Comparison of ENCODE assay signal across 34 mouse cellular contexts in genomic region chr9:43575659-43576058, GRCm38 (mm10).
"Had no signal": no experiment of that assay in that cellular context is flagged by ENCODE, and none has a peak within 500 bp of the region (broad histone marks: within the 10 kb centered on the region; RNA-seq: fewer than 3 reads in every experiment).

No protein-coding gene starts in this region.

- H3K4me2 ChIP-seq: heart, embryonic 12.5 days; heart, embryonic 13.5 days; heart, embryonic 15.5 days; hindbrain, embryonic 12.5 days; hindbrain, embryonic 13.5 days; hindbrain, embryonic 14.5 days; hindbrain, embryonic 15.5 days; intestine, embryonic 15.5 days; kidney, embryonic 15.5 days had no signal

- H3K9ac ChIP-seq: heart, embryonic 12.5 days; heart, embryonic 13.5 days; heart, embryonic 15.5 days; hindbrain, embryonic 12.5 days; hindbrain, embryonic 13.5 days; hindbrain, embryonic 14.5 days; hindbrain, embryonic 15.5 days; intestine, embryonic 15.5 days; kidney, embryonic 15.5 days had no signal

- H3K27me3 ChIP-seq: heart, embryonic 12.5 days; heart, embryonic 15.5 days; hindbrain, embryonic 13.5 days; hindbrain, embryonic 15.5 days; intestine, embryonic 15.5 days; kidney, embryonic 15.5 days had no signal

- H3K27ac ChIP-seq: heart, embryonic 13.5 days; heart, embryonic 15.5 days; hindbrain, embryonic 10.5 days; hindbrain, embryonic 12.5 days; hindbrain, embryonic 13.5 days; hindbrain, embryonic 14.5 days; hindbrain, embryonic 15.5 days; hindbrain, postnatal 0 days; intestine, embryonic 15.5 days; kidney, embryonic 15.5 days; kidney, postnatal 0 days; layer of hippocampus, adult 2 months; left cerebral cortex, adult 2 months had no signal

- H3K9me3 ChIP-seq: heart, embryonic 12.5 days; heart, embryonic 13.5 days; heart, embryonic 15.5 days; hindbrain, embryonic 10.5 days; hindbrain, embryonic 12.5 days; hindbrain, embryonic 13.5 days; hindbrain, embryonic 15.5 days; intestine, embryonic 15.5 days; kidney, embryonic 15.5 days had no signal

- DNase-seq: heart, postnatal 10 days; heart, postnatal 14 days; heart, postnatal 36 days; heart, postnatal 4 days; kidney, adult 11 months; kidney, adult 18-20 months; kidney, adult 2 months; kidney, adult 8-10 months; kidney, adult 9 months; kidney, postnatal 10 days; kidney, postnatal 14 days; kidney, postnatal 25 days; kidney, postnatal 36 days; kidney, postnatal 4 days; layer of hippocampus, adult 9-11 months; layer of hippocampus, postnatal 36 days had no signal

- H3K36me3 ChIP-seq: heart, embryonic 12.5 days; heart, embryonic 13.5 days; heart, embryonic 15.5 days; hindbrain, embryonic 10.5 days; hindbrain, embryonic 12.5 days; hindbrain, embryonic 13.5 days; hindbrain, embryonic 15.5 days; intestine, embryonic 15.5 days; kidney, embryonic 15.5 days had no signal

- ATAC-seq: hindbrain, embryonic 16.5 days; hindbrain, postnatal 0 days; inflammation-experienced regulatory T-cells, adult 6 months; intestine, embryonic 15.5 days; intestine, embryonic 16.5 days; intestine, postnatal 0 days had no signal

- H3K4me1 ChIP-seq: heart, embryonic 12.5 days; heart, embryonic 13.5 days; heart, embryonic 15.5 days; hindbrain, embryonic 13.5 days; hindbrain, embryonic 15.5 days; intestine, embryonic 15.5 days had no signal

- H3K4me3 ChIP-seq: heart, embryonic 12.5 days; heart, embryonic 13.5 days; heart, embryonic 15.5 days; hindbrain, embryonic 10.5 days; hindbrain, embryonic 12.5 days; hindbrain, embryonic 13.5 days; hindbrain, embryonic 15.5 days; intestine, embryonic 15.5 days; kidney, embryonic 15.5 days; layer of hippocampus, adult 2 months; left cerebral cortex, adult 2 months had no signal
